Mouse (Mus musculus): ENCODE data around the gene AU021092. TPM values are rescaled to one million over a fixed set of nuclear protein-coding genes. Genes with fewer than 3 reads are reported as not detected.
"Not testable (repeated sequence)": the region's sequence is repeated elsewhere in the genome, so short reads cannot be mapped to it uniquely, and the experiment has no call there.

AU021092 gene
- total RNA-seq (2021): 10 to 100 TPM; 12.1 to 13.6 TPM
- long read RNA-seq, partial matches to known transcripts: 1 of 4 reads
- long read RNA-seq, other reads (novel, unspliced or antisense): 2 of 4 reads

DNA sequence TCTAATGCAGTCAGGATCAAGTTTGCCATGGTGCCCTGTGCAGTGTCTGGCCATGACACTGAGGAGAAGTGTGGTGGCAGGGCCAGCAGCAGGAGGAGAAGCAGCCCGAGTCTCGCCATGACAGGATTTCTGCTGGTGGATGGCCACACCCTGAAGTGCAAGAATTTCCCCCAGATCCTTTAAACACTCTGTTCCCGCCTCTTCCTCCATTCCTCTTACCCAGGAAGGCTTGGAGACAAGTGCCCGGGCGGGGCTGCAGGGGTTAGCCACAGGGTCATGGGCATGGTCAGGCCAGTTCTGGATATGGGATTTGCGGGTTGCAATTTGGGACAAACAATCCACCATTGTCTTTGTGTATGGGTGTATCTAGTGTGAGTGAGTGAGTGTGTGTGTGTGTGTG, at the start of gene AU021092:
Gene AU021092, minus strand, starts transcription at position 160 of the 400 bp plus-strand sequence.
- no peak for DNase-seq (ENCODE audit: low spot score in 2 of 2)

DNA sequence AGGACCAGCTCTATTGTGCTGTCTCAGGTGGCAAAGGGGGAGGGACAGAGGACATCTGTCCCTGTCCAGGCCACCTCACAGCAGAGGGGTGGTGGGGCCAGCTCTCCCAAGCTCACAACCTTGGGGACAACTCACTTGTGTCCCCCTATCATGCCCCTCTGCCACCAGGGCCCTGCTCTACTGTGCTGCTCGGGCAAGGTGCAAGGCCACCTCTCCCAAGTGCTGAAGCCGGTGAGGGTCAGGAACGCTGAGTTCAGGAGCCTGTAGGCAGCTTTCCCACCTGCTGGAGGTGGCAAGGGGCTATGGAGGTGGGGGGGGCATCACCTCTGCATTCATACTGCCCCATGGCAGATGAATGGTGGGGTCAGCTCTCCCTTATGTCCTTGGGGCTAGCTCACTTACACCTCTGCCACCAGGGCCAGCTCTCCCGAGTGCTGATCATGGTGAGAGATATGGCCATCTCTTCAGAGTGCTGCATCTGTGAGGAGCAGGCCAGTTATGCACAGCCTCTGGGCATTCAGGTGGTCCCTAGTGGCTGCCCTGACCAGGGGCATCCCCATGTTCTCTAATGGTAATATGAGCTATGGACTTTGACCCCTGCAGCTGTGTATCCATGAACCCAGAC, 49.4 kb upstream of the AU021092 start:
- no peak for DNase-seq (ENCODE audit: low spot score in 2 of 2)

DNA sequence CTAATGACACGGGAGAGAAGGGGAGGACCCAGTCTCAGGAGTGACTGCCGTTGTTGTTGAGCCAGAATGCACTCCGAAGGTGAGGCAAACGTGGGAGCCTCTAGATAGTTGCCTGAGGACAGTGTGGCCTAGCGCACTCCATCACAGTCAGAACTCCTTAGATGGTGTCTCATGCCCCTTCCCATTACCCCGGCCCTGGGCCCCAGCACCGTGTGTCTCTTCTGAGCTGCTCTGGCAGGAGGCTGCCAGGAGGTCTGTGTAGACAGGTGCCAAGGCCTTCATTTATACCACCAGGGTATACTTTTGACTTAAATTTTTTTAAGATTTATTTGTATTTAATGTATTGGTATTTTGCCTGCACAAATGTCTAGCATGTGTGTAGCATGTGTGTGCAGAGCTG, 41.8 kb upstream of the AU021092 start:
- no peak for DNase-seq (ENCODE audit: low spot score in 2 of 2)

DNA sequence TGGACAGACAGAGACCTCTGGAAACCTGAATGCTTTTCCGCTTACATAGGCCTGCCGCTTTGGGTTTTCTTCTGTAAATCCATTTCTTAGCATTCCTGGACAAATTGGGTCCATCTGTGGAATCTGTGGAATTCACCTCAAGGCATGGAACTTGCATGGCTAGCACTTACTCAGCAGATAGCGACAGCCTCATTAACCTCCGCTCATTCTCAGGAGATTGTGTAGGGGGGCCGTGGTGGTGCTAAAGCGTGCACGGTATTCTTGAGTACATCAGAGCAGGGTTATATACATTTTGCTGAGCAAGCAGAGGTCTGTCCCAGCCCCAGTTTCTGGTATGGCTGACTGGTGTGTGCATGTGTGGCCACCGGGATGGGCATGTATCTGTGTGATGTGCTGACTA, 41.1 kb upstream of the AU021092 start:
- no peak for DNase-seq (ENCODE audit: low spot score in 2 of 2)

DNA sequence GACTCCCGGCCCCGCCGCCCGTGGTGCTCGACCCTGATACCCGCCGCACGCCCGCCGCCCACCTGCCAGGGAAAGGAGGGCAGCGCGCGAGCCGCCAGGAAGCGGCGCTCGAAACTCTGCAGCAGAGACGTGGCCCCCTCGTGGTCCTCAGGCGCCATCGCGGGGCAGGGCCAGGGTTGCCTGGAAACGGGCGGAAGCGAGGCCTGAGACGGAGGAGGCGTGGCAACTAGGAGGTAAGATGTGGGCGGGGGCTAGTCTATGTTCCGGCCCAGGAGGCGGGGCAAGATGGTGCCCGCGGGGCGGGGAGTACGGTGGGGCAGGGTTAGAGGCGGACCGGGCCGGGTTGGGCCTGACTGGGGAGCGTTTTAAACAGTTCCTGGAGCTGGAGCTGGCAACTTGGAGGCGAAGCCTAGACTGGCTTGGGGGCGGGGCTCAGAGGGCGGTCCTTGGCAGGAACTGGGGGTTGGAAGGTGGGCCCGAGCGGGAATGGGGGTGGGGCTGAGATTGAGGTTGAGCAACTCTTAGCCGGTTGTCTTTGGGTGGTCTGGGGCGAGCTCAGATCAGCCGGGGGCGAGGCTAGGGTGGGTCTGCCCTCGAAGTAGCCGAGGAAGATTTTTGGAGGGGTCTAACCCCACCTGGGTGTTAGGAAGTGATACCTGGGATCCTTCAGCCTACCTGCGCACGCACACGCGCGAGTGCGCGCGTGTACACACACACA, 33.8 kb upstream of the AU021092 start, which contains the start of gene Eef2kmt:
Gene Eef2kmt, minus strand, starts transcription at position 205 of the 718 bp plus-strand sequence.
- peak; percentile 97 to 98 for DNase-seq (ENCODE audit: low spot score in 2 of 2)

DNA sequence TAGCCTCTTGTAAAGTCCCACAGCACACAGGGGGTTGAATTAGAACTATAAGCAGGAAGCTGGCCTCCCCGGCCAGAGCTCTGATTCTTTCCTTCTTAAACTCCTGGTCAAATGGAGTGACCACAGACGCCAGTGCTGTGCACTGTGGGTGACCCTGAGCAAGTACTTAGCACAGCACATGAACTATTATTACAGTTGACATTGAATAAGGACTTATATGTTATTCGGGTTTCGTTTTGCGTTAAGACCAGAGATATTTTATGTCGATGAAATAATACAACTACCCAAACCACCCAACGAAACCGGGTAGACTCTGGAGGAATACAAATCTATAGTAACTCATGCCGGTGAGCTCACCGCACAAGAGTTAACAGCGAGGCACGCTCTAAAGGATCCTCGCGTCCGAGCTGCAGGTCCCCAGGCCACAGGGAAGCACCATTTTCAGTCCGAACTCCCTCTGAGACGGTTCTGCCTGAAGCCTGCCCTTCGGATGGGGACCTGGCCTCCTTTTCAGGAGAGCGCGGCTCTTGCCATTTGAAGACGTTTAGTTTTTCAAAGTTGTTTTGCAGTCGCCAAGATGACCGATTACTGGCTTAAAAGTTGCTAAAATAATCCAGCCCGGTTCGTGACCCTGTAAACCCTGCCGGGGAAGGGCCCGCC, 33.1 kb upstream of the AU021092 start:
- DNase-seq (ENCODE audit: low spot score in 2 of 2): peak in 1 of 2 experiments; percentile 32

DNA sequence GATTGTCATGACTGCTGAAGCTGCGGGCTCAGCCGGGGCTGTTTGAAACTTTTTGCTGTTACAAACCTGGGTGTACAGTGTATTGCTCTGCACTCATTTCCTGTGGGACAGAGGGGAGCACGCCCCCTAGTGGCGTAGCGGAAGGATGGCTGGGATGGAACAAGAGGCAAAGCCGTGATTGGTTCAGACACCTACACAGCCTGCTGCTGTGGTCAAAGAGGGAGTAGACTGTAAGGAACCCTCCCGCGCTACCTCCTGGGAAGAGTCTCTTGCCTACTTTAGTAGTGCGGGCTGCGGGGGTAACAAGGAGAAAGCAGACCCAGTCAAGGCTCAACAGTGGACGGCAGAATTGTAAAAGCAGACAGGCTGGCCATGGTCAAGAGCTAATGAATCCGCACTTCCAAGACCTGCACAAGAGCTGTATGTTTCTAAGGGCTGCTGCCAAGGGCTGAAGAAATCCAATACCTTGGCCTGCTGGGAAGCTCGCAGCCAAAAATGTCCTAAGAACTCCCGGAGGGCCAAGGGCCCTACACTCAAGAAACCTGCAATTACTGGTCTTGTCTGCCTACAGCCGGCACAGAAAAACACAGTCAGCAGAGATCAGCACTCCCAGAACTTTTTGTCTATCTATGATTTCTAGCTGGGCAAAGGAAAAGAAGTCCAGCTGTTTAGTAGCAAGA, 32.4 kb upstream of the AU021092 start:
- peak; percentile 74 to 75 for DNase-seq (ENCODE audit: low spot score in 2 of 2)

DNA sequence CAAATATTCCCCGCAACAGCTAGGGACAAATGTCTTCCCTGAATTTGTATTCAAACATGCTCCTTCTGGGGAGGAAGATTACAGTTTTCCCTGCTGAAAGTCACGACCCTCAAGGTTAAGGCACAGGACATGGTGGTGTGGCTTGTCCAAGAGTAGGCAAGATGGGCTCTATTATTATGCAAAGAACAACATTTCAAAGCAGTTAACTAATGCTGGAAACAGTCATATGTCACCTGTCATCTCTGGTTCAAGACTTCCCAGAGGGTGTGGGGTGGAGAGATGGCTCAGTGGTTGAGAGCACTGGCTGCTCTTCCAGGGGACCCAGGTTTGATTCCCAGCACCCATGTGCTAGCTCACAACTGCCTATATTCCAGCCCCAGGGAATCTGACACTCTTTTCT, 30.2 kb upstream of the AU021092 start:
- DNase-seq (ENCODE audit: low spot score in 2 of 2): no peak

DNA sequence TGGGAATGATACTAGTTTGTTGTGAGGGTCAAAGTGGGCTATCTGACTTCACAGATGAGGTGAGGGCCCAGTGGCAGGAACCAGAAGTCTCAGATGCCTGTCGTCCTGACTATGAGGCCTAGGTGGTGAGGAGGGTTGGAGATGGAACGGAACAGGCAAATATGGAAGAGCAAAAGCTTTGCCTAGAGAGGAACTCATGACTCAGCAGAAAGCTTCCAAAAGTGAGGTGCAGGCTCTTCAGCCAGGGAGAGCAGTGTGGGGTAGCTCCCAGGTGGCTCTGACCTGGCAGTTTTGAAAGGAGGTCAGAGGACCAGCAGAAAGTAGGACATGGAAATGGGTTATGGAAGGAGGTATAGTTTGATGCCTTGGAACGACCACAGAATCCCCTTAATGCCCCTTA, 28.8 kb upstream of the AU021092 start:
- DNase-seq (ENCODE audit: low spot score in 2 of 2): no peak

DNA sequence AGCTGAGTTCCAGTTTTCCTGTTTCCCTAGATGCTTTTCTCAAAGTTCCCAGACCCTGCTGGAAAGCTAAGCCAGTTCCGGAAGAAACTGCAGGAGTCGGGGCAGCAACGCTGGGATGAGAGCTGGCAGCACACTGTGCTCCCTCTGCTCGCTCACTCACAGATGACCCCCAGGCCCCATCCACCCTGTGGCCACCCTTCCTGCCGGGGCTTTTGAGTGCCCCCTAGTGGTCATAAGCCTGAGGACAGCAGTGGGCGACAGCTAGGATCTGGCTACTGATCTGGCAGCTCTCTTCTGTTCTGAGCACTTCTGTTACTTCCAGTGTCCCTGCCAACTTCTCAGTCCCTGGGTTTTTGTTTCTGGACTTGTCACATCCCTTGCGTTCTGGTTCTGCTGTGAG, 22.3 kb upstream of the AU021092 start:
- peak; percentile 66 to 69 for DNase-seq (ENCODE audit: low spot score in 2 of 2)

DNA sequence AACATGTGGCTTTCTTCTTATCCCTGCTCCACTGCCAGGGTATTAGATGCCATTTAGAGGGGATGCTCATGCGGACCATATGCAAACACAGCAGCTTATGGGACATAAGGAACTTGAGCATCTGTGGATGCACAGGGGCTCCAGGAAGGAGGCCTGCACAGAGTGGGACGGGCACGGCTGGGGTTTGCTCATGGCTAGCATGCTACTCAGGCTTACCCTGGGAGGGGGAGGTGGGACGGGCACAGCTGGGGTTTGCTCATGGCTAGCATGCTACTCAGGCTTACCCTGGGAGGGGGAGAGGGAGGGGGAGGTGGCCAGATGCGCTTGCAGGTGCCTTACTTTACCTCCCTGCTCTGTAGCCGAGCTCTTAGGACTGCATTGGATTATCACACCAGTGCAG, 20.8 kb upstream of the AU021092 start:
- DNase-seq (ENCODE audit: low spot score in 2 of 2): no peak

DNA sequence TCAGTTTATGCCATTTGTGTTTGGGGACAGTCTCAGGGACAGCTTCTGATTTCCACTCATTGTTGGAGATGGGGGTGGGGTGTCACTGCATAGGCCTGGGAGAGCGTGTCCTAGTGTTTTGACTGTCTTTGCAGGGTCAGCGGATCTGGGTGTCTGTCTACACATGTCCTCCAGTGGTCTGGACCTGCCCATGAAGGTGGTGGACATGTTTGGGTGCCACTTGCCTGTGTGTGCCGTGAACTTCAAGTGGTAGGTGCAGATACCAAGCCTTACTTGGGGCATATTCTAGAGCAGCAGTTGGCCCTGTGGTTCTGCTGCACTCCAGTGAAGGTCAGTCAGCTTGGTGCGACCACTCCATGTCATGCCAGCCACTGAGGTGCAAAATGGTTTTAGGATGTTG, 20.3 kb upstream of the AU021092 start:
- DNase-seq (ENCODE audit: low spot score in 2 of 2): no peak

DNA sequence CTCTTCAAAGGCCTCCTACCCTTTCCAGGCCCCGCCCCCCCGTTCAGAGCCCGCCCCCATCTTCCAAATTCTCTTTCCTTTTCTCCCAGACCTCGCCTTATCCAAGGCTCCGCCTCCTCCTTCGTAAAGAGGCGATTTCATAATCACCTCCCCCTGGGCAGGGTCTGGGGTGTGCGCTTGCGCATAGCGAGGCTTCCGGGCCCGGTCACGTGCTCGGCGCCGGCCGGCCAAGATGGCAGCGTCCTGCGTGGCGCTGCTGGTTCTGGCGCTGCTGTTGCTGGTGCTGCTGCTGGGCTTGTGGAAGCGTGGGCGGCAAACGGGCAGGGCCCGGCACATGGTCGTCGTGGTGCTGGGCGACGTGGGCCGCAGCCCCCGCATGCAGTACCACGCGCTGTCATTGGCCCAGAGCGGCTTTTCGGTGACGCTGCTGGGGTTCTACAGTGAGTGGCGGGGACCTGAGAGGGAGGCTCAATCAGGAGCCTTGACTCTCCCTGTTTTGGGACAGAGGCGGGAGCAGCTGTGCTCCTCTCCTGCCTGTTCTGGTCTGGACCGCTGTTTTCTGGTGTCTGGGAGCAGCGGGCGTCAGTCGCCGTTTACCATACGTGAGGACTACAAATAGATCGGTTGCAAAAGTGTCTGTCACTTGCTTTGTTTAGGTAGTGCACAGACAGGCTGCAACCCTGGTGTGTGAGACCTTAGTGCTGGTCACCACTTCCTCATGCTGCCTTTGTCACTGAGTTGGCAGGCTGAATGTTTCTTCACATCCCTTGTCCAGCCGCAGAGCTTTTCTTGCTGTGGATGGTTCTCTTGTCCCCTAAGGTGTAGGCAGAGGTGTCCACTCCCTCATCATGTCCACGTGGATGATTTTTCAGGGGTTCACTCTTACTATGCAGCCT, 11.6 kb upstream of the AU021092 start, which contains the start of gene Alg1:
Gene Alg1, plus strand, starts transcription at position 204 of the 896 bp plus-strand sequence.
- peak; percentile 91 to 95 for DNase-seq (ENCODE audit: low spot score in 2 of 2)

DNA sequence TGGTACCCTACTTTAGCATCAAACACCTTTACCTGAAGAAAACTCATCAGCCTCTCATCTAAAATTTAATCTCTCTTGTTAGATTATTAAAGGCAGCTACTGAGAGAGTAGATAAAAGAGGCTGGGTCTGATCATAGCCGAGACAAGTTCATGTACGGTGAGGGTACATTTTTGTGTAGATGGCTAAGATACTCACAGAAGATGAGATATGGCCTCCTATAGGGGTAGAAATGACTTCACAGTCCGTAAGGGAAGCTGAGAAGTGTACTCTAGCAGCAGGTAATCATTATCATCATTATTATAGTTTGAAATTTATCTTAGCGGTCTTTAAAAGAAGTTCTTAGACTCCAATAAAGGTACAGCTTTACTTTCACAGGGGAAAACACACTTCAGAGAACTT, 10.9 kb upstream of the AU021092 start:
- no peak for DNase-seq (ENCODE audit: low spot score in 2 of 2)

DNA sequence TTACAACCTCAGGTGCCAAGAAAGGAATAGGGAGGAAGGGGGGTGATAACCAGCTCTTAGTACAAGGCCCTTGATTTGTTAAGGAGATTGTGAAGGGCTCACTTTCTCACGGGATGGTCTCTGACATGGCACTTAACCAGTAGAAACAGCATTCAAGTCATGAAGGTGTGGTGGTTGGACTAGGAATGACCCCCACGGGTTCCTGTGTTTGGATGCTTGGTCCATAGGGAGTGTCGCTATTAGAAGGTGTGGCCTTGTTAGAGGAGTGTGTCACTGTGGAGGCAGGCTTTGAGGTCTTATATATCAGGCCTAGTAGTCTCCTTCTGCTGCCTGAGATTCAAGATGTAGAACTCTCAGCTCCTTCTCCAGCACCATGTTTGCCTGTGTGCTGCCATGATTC, 6.0 kb upstream of the AU021092 start:
- DNase-seq (ENCODE audit: low spot score in 2 of 2): not testable (repeated sequence)

DNA sequence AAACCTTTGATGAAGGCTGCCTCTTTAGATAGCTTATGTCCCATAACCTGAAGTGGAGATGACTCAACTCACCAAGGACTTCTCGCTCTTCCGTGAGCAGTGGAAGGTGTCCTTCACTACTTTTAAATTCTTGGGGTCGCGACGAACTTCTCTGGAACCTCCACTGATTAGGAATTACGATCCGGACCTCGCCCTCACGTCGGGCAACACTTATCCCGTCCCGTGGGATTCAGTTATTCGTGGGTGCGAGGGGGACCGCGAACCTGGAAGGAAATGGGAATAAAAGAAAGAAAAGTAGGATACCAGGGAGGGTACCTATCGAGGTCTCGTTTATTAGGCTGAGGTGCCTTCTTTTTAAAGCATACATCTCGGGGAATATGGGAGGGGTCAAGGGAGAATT, 5.4 kb upstream of the AU021092 start:
- DNase-seq (ENCODE audit: low spot score in 2 of 2): not testable (repeated sequence)

DNA sequence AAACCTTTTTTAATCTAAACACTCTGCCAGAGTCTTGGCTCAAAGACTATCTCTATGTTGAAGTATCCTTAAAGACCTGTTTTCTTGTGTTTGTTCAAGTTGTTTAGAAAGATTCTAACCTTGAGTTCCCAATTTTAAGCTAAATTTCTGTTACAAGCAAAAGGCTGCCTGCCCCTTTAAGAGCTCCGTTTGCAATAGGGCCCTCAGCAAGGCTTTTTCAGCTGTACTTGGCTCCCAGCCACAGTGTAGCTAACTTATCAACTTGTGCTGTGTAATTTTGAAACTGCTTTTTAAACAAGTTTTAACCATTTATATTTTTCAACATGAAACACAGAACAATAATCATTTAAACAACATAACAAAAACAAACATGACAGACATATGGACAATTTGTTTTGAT, 4.4 kb upstream of the AU021092 start:
- not testable (repeated sequence) for DNase-seq (ENCODE audit: low spot score in 2 of 2)

DNA sequence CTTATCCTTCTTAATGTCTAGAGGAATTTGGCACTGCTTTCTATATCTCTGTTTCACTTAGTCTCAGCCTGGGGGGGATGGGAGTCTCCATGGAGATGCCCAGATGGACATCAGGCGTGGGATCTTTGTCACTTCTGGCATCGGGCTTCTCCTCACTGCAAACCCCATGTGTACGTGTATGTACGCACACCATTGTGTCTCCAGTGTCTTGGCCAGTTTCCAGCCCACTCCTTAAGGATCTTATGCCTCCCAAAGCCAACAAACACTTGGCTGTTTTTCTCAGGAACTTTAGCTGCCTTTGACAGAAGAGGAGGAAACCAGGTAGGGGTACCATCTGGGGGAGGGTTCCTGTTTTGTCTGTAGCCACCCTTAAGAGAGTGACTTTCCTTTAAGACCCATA, 696 bp downstream of the AU021092 start:
- no peak for DNase-seq (ENCODE audit: low spot score in 2 of 2)

DNA sequence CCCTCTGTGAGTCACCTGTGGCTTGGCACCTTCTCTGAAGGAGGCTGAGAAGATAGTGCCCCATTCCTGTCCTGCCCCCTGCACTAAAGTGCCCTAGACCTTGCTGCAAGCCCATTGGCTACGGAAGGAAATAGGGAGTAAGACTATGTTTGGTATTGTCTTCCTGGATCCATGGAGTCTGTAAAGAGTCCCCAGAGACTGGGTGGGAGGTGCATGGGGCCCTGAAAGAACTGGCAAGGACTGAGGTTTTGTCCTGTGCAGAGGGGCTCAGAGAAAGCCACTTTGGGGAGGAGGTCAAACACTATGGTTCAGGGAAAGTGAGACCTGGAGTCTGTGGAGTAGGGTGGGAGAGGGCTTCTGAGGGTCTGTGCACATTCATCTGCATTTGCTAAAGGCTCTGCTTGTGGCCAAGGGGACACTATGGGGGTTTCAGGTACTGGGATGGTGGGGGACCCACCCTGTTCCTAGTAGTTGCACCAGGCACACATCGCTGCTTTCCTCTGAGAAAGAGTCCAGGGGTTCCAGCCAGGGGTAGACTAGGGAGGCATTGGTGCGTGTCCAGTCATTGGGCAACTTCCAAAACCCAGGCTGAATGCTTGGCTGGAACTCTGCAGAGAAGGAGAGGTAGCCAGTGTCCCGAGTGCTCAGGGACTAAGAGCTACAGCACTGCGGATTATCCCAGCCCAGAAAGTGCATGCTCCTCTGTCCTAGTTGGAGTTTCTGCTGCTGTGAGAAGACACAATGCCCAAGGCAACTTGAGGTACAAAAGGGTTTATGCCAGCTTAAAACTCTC, 4.6 kb downstream of the AU021092 start:
- no peak for DNase-seq (ENCODE audit: low spot score in 2 of 2)

DNA sequence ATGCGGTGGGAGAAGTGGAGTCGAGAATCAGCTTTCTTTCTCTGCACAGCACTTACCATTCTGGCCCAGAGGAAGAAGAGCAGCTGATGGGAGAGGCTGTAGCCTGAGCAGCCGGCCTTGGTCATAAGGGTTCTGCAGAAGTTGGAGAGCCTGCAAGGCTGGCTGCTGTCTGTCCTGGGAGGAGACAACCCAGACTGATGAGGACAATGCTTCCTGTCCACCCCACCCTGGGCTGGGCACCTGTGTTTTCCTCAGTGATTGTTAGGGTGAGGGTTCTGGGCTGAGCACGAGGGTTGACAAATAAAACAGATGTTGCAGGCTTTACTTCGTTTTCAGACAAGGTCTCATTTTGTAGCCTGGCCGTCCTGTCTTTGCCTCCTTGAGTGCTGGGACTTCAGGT, 5.4 kb downstream of the AU021092 start:
- DNase-seq (ENCODE audit: low spot score in 2 of 2): no peak

Data from layer of hippocampus, postnatal 10 days (tissue).